Mouse (Mus musculus): Measurements from ENCODE around the gene Prrg2. TPM values are rescaled to one million over a fixed set of nuclear protein-coding genes. Genes with fewer than 3 reads are reported as not detected.

The Prrg2 gene
- polyA plus RNA-seq (2017; shearing (Covaris generic)): 1.7 TPM

DNA sequence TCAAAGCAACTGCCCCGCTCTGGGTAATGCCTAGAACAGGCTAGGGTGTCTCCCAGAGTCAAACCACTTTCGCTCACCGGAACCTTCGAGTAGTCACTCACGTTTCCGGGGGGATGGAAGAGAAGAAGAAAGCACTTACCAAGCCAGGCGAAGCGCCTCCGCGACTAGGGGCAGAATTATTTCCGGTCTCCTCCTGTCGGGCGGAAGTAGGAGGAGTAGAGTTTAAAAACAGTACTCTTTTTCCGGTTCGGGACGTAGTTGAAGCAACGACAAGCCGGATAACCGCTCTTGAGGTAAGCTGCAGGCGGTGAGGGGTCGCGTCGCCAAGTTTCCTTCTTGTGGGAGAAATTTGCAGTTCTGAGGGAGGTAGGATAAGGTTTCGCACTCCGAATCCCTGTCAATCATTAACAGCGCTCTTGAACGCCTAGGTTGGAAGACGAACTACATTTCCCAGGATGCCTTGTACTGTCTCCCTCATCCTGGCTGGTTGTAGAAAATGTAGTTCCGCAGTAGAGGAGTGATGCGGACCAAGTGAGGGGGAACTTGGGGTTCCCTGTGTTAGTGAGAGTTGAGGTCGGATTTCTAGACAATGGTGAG, at the start of gene Prrg2, which contains the start of gene Nosip:
Prrg2 (minus strand) TSS at position 439 of the 597 bp plus-strand sequence.
Nosip (plus strand) TSS at position 191 of the 597 bp plus-strand sequence.

DNA sequence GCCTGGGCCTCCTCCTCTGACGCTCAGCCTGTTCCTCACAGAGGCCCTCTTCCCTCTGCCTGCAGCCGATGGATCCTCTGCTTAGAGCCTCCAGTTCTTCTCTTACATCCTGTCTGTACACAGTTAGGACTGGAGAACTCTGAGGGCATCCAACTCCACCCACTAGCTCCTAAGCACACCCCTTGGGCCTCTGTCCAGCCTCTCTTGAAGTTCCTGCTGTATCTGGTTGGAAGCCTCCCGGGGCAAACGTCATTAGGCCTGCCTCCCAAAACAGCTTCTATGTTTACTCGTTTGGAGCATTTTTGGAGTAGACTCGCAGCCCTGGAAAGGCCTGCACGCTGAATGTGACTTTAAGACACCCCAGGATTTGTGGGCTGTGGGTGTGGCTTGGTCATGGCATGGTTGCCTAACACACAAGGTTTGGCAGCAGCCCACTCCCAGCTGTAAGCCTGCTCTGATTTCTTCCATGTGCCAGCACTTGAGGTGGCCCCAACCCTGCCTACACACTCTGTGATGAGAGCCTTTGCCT, 41.2 kb upstream of the Prrg2 start, which contains the start of gene Fcgrt:
Fcgrt (minus strand) TSS at position 200 of the 529 bp plus-strand sequence.

DNA sequence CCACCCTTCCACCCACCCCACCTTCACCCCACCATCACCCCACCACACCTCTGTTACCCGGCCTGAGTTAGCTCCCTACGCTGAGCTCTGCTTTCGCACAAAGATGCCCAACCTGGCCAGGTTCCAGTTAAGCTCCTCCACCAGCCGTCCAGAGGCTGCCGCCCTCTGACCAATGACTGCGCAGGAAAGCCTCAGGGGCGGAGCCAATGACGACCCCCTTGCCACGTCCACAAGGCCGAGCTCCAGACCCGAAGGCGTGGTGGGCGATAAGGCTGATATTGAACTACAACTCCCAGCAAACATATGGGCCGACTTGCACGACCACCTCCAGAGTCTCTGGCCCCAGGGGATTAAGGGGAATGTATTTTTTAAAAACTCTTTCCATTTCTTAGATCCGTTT, 29.6 kb upstream of the Prrg2 start, which contains the start of gene Rcn3:
Rcn3 (minus strand) TSS at position 174 of the 400 bp plus-strand sequence.

DNA sequence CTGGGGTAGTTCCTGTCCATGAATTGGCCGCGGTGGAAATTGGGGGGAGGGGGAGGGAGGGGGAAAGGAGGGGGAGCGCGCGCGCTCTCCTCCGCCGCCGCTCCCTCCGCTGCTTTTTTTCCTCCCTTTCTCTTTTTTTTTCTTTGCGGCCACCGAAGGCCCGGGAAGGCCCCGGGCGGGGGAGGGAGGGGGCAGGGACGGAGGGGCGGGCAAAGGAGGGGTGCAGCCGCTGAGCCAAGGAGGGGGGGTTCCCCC, 9.7 kb downstream of the Prrg2 start, which contains the start of gene Prr12:
Prr12 (minus strand) TSS at position 20 of the 255 bp plus-strand sequence.

DNA sequence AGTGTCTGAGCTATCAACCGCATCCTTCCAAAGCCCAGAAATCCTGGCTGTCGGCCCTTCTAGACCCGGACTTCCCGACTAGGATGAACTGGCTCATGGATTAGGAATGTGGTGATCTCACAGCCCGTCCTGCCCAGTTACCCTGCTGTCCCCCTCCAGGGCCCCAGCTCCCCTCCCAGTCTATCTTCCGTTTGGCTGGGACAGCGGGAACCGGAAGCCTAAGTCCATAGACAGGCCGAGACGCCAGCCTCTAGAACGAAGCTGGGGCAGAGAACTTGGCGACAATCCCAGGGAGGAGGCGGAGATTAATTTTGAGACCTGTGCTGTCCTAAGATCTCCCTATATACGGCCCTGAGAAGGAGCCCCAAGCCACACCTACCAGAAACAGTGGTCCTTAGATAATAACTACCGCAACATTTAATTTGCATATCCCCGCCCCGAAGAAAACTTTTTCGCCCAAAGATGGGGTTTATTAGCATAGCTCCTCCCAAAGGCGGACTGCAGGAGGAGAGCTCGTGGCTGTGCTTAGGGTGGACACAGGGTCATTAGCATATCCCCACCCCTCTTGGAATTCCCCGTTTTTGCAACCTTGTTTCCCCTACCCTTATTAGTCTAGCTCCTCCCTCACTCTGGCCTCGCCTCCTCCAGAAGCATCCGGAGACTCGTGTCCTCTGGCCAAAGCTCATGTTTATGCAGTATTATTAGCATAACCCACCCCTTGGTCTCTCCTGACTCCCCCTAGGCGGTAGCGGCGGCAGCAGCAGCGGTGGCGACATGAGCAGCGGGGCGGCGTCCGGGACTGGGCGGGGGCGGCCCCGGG, 45.0 kb downstream of the Prrg2 start, which contains the start of gene Rras:
Rras (plus strand) TSS at position 720 of the 820 bp plus-strand sequence.

DNA sequence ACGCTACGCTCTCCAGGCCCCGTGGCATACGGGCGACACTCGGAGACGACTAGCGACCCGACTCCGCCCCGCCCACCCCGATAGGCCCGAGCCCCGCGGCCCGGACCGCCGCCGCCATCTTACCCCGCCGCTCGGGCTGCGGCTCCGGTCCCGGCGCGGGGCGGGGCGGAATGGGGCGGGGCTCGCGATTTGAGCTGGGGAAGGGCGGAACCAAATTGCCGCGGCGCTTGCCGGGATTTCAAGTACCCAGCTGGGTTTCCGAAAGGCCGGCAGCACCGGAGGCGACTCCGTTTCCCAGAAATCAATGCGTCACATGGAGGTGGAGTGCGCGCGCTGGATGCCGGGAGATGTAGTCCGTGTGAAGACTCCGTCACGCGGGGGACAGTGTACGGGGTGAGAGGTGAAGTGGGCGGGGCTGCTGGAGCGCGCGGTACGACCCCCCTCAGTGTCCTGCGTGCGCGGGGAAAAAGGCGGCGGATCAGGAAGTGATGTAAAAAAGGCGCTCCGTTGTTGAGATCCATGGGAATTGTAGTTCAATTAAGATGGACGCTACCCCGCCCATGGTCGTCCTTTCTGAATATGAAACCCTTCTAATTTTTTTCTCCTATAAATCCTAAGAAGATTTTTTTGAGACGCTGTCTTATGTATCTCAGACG, 46.4 kb downstream of the Prrg2 start, which contains the start of gene Scaf1:
Scaf1 (minus strand) TSS at position 407 of the 656 bp plus-strand sequence.

Other genes with a start within 250 kb of the Prrg2 start
- gene Nup62, start 246.6 kb downstream of the Prrg2 start, polyA plus RNA-seq (2017; shearing (Covaris generic)): 37.1 TPM
- gene Il4i1, start 246.3 kb downstream of the Prrg2 start, polyA plus RNA-seq (2017; shearing (Covaris generic)): 0.85 TPM
- 0.70 TPM for gene Atf5, start 246.0 kb downstream of the Prrg2 start, polyA plus RNA-seq (2017; shearing (Covaris generic))
- gene Akt1s1, start 213.7 kb downstream of the Prrg2 start, polyA plus RNA-seq (2017; shearing (Covaris generic)): 35.2 TPM
- gene Tbc1d17, start 213.6 kb downstream of the Prrg2 start, polyA plus RNA-seq (2017; shearing (Covaris generic)): 133 TPM
- gene Pnkp, start 205.5 kb downstream of the Prrg2 start, polyA plus RNA-seq (2017; shearing (Covaris generic)): 57.0 TPM
- 40.0 TPM for gene Ptov1, start 192.9 kb downstream of the Prrg2 start, polyA plus RNA-seq (2017; shearing (Covaris generic))
- 48.6 TPM for gene Med25, start 170.0 kb downstream of the Prrg2 start, polyA plus RNA-seq (2017; shearing (Covaris generic))
- gene Fuz, start 166.6 kb downstream of the Prrg2 start, polyA plus RNA-seq (2017; shearing (Covaris generic)): 20.9 TPM
- gene Ap2a1, start 133.2 kb downstream of the Prrg2 start, polyA plus RNA-seq (2017; shearing (Covaris generic)): 53.1 TPM
- not detected for gene Tsks, start 119.5 kb downstream of the Prrg2 start, polyA plus RNA-seq (2017; shearing (Covaris generic))
- not detected for gene Cpt1c, start 87.8 kb downstream of the Prrg2 start, polyA plus RNA-seq (2017; shearing (Covaris generic))
- gene Prmt1, start 76.1 kb downstream of the Prrg2 start, polyA plus RNA-seq (2017; shearing (Covaris generic)): 161 TPM
- 172 TPM for gene Irf3, start 65.0 kb downstream of the Prrg2 start, polyA plus RNA-seq (2017; shearing (Covaris generic))
- 17.5 TPM for gene Bcl2l12, start 64.0 kb downstream of the Prrg2 start, polyA plus RNA-seq (2017; shearing (Covaris generic))
- 27.3 TPM for gene Scaf1, start 46.3 kb downstream of the Prrg2 start, polyA plus RNA-seq (2017; shearing (Covaris generic))
- 11.5 TPM for gene Rras, start 44.7 kb downstream of the Prrg2 start, polyA plus RNA-seq (2017; shearing (Covaris generic))
- gene Prr12, start 9.8 kb downstream of the Prrg2 start, polyA plus RNA-seq (2017; shearing (Covaris generic)): 2.2 TPM
- 104 TPM for gene Nosip, start 248 bp downstream of the Prrg2 start, polyA plus RNA-seq (2017; shearing (Covaris generic))
- gene Rcn3, start 29.5 kb upstream of the Prrg2 start, polyA plus RNA-seq (2017; shearing (Covaris generic)): 10.6 TPM
- 6.2 TPM for gene Fcgrt, start 41.2 kb upstream of the Prrg2 start, polyA plus RNA-seq (2017; shearing (Covaris generic))
- 2,728 TPM for gene Rps11, start 61.8 kb upstream of the Prrg2 start, polyA plus RNA-seq (2017; shearing (Covaris generic))
- 3,371 TPM for gene Rpl13a, start 66.1 kb upstream of the Prrg2 start, polyA plus RNA-seq (2017; shearing (Covaris generic))
- gene Gm45713, start 73.6 kb upstream of the Prrg2 start, polyA plus RNA-seq (2017; shearing (Covaris generic)): not detected
- 252 TPM for gene Flt3l, start 73.8 kb upstream of the Prrg2 start, polyA plus RNA-seq (2017; shearing (Covaris generic))
- gene Pih1d1, start 91.6 kb upstream of the Prrg2 start, polyA plus RNA-seq (2017; shearing (Covaris generic)): 30.4 TPM
- 42.7 TPM for gene Aldh16a1, start 91.9 kb upstream of the Prrg2 start, polyA plus RNA-seq (2017; shearing (Covaris generic))
- 0.20 TPM for gene Slc17a7, start 101.3 kb upstream of the Prrg2 start, polyA plus RNA-seq (2017; shearing (Covaris generic))
- not detected for gene Gfy, start 116.9 kb upstream of the Prrg2 start, polyA plus RNA-seq (2017; shearing (Covaris generic))
- gene Pth2, start 118.3 kb upstream of the Prrg2 start, polyA plus RNA-seq (2017; shearing (Covaris generic)): not detected
- gene Ccdc155, start 142.2 kb upstream of the Prrg2 start, polyA plus RNA-seq (2017; shearing (Covaris generic)): not detected
- gene Dkkl1, start 149.5 kb upstream of the Prrg2 start, polyA plus RNA-seq (2017; shearing (Covaris generic)): 2.7 TPM
- 0.95 TPM for gene Tead2, start 153.1 kb upstream of the Prrg2 start, polyA plus RNA-seq (2017; shearing (Covaris generic))
- gene Cd37, start 176.4 kb upstream of the Prrg2 start, polyA plus RNA-seq (2017; shearing (Covaris generic)): 402 TPM
- not detected for gene Slc6a16, start 178.4 kb upstream of the Prrg2 start, polyA plus RNA-seq (2017; shearing (Covaris generic))
- gene Slc6a21, start 214.8 kb upstream of the Prrg2 start, polyA plus RNA-seq (2017; shearing (Covaris generic)): not detected